Mouse (Mus musculus) spleen, adult 12 weeks (tissue): Measurements from ENCODE around the gene Hist1h3b.

ENCODE experiments used
- DNase-seq: peaks from one replicate; pipeline ENCODE4 v3.0.0; 2022; ENCODE audit warnings: low spot score

The Hist1h3b gene

DNA sequence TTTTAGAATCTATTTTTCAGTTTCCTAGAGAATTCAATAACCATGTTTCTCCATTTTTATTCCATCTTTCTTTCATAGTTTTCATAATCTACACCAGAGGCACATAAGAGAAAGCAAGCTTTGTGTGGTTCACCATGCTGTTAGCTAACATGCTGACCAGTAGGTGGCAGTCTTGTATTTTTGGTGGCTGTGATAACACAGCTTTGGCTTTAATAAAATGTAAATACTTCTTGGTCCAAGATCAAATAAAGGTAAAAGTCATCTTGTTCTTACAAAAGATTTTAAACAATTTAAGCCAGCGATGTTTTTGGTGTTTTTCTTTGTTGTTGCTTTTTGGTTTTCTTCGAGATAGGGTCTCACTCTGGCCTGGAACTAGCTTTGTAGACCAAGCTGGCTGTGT lies 40.5 kb downstream of the Hist1h3b start:
- no peak for DNase-seq

DNA sequence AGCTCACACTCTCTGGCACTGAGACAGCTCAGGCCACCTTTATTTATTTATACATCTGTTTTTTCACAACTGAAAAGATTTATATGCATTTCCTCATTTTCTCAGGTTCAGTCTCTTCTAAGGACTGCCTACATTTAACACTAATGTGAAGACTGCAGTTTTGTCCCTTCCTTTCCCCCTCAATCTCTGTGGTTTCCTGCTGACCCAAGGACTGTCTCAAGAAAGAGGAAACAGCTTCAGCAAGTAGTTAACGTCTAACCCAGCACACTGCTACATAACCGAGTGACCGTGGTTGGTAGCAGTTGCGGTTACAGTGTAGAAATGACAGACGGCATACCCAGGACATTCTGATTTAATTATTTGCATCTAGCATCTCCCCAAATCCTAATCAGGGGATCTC lies 47.3 kb downstream of the Hist1h3b start:
- DNase-seq: no peak
